Mouse (Mus musculus) heart, embryonic 11.5 days (tissue): ENCODE data around the gene Cep152. TPM values are rescaled to one million over a fixed set of nuclear protein-coding genes. Genes with fewer than 3 reads are reported as not detected.

Experiments used
- polyA plus RNA-seq: library from polyadenylated mRNA; unstranded; fragments of >200 nt; fragmentation: Nextera tagmentation; extraction: Ambion mirVana; gene quantifications from 2 replicates; pipeline ENCODE4 v1.2.1, GENCODE M21; 2014

Cep152 gene
- polyA plus RNA-seq, 1 experiment from 2014 or later = 5.2 TPM

Other genes with a start within 250 kb of the Cep152 start
- 0.42 and 0.45 TPM in 2 replicates for gene Gm9913, start 120.0 kb downstream of the Cep152 start, polyA plus RNA-seq
- 28.5 and 31.9 TPM in 2 replicates for gene Fbn1, start 117.1 kb downstream of the Cep152 start, polyA plus RNA-seq
- 182 and 197 TPM in 2 replicates for gene Eid1, start 48.0 kb upstream of the Cep152 start, polyA plus RNA-seq
- 1.2 and 2.0 TPM in 2 replicates for gene Shc4, start 99.0 kb upstream of the Cep152 start, polyA plus RNA-seq
- 16.7 and 18.8 TPM in 2 replicates for gene Secisbp2l, start 157.8 kb upstream of the Cep152 start, polyA plus RNA-seq
- 35.2 and 38.9 TPM in 2 replicates for gene Galk2, start 234.0 kb upstream of the Cep152 start, polyA plus RNA-seq
- gene Cops2, start 234.0 kb upstream of the Cep152 start, polyA plus RNA-seq = 81.9 and 84.1 TPM in 2 replicates